Mouse (Mus musculus) ovary, postnatal 10 days (tissue): ENCODE data around the gene Neurog1.

ENCODE experiments used
- DNase-seq: peaks from one replicate; pipeline ENCODE4 v3.0.0; 2022; ENCODE audit warnings: low spot score

The Neurog1 gene

DNA sequence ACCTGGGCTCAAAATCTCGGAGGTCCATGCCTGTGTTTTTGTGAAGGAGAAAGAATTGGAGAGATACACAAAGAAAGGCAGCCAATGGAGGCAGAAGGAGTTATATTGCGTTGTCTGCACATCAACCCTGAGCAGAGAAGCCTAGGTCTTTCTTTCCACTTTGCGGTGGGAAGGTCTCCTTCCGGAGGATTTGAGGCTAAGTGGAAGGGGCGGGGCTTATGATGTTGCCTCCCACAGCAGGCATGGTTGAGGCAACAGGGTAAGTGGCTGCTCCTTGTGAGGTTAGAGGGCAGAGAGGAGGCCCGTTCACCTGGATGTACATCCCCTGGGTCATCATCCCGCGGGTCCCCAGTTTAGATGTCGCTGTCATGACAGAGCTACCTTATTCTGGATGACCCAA is 32.7 kb downstream of the Neurog1 start:
- DNase-seq = no peak

DNA sequence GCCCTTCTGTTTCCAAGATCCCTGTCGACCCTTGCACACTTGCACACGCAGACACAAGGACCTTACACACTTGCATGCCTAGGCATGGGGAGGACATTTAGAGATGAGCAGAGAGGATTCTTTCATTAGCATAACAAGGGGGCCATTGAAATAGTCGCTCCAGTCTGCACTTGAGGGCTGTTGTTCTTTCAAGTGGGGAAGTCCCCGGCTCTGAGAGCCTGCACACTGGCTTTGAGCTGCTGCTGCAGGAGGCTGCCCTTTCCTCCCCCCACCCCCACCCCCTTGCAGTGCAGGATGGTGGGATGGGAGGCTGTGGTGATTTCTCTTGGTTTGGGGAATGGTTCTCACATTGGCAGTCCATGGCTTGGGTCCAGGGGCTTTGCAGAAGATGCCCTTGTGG is 35.9 kb downstream of the Neurog1 start:
- no peak for DNase-seq

DNA sequence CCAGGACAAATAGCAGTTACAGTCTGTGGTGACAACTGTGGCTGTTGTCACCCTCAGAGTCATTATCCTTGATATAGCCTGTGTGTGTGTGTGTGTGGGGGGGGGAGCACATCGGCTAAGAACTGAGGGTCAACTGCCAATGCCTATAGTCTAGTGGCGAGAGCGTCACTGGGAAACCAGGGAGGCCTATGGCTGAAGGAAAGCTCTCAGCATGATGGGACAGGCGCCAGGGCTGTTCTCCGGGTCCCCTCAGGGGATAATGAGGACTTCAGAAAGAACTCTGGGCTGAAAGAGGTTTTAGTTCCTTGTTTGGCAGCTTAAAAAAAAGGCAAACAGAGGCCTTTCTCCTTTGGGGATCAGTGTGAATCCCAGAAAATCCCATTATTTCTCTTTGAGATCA is 37.3 kb downstream of the Neurog1 start:
- no peak for DNase-seq

DNA sequence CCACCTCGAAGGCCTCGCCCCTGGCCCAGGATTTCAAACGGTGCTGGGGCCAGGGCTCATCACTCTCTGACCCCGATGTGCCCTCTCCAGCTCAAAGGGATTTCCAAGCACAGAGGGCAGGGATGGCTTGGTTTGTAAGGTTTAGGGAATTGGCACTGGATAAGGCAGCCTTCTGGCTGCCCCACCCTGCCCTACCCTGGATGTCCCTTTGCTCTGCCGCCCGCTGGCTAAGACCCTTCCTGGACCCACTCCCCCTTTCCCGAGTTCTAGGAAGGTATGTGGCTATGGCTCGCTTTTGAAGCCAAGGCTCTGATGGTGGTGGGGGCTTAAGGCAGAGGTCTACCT is 42.9 kb downstream of the Neurog1 start:
- no peak for DNase-seq

DNA sequence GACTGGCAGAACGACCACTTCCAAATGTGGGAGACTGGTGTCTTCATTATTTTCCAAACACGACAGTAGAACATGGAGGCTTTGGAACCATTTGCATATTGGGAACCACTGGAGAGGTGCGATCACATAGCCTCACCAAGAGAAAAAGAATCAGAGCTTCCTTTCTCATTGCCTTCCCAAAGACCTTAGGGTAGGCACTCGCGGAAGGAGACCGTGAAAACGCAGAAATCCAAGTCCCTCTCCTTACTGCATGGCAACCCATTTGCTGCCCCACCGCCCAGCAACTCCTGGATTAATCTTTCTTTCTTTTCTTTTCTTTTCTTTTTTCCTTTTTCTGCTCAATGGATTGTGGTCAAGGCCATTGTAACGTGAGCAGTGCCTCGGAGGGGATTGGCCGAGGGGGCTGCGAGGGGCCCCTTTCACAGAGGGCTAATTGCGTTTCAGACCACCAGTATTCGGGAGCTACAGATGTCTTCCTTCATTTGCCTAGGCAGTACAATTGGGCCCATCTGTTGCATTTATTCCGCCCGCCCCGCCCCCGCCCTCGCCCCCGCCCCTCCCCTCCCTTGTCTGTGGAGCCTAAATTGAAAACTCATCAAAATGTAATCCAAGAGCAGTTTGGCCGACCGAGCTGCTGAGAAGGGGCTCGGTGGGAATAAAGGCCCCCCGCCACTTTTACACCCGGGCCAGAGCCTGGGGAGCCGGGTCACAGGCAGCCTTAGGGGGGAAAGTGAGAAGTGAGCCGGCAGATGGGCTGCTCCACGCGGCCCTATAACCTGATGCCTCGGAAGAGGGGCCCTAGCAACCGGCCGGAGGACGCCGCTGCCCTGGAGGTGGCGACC is 43.5 kb downstream of the Neurog1 start:
- DNase-seq = no peak
